Mouse (Mus musculus): Measurements from ENCODE around the gene 2210408I21Rik.

2210408I21Rik gene

GRCm38 (mm10) chr13:77478425-77479119 lies 343.2 kb downstream of the 2210408I21Rik start:
- DNase-seq (ENCODE audit: low read depth, low spot score): no peak

DNA sequence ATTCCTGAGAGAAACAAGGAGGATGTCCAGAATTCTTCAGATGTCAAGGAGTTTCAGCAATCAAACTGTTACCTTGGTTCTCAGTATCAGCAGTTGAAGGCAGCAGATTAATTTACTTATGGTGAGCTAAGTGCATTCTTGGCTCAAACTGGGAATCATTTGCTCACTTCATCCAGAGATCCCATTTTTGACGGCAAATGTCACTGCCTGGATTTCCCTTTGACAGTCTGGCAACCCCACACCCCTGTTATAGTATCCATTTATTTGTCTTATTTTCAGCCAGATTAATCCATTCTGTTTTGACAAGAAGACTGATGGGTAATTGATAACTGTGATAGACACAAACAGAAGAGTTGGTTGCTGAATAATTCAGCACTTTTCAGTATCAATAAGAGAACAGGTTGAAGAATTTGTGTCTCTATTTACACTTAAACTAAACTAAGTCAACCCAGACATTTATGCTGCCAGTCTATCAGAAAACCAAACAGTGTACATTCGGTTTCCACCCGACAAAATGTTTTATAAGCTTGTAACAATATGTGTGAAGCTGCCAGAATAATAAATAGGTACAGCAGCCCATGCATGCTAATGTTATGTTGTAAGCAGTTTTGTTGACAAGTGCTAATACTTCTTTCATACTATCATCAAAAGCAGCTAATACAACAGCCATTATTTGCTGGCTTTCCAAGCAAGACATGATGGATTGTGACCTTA lies 354.8 kb downstream of the 2210408I21Rik start:
- DNase-seq (ENCODE audit: low read depth, low spot score): no peak

- DNase-seq (ENCODE audit: low read depth, low spot score): no peak
These were observed 378.7 kb downstream of the 2210408I21Rik start for GRCm38 (mm10) chr13:77514046-77514445.

- no peak for DNase-seq (ENCODE audit: low read depth, low spot score)
These were observed 393.8 kb downstream of the 2210408I21Rik start for GRCm38 (mm10) chr13:77528960-77529699.

DNA sequence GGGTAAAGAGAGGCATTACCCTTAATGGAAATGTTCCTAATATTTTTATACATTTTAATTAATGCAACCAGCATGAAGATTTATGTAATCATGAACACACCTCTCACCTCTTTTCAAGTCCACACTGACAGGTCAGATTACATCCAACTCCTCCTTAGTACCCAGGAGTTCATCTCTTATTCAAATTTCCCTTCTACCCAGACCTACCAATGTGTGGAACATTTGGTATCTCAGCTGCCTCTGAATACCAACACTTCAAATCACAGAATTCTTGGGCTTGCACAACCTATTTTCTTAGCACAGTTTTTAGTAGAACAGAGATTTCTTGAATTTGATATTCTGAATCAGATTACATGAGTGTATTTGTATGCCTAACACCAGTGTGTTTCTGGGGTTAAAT lies 394.4 kb downstream of the 2210408I21Rik start:
- DNase-seq (ENCODE audit: low read depth, low spot score): no peak

DNA sequence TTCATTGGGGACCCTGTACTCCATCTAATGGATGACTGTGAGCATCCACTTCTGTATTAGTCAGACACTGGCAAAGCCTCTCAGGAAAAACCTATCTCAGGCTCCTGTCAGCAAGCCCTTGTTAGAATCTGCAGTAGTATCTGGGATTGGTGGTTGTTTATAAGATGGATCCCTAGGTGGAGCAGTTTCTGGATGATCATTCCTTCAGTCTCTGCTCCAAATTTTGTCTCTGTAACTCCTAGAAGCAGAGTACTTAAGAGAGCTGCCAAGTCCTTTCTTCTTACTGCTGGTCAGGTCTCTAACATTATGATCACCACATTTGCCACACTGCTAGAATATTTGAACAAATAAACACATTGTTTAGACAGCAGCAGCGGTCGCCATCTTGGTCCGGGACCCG lies 402.1 kb downstream of the 2210408I21Rik start:
- DNase-seq (ENCODE audit: low read depth, low spot score): no peak

GRCm38 (mm10) chr13:77547486-77548385 lies 412.4 kb downstream of the 2210408I21Rik start:
- no peak for DNase-seq (ENCODE audit: low read depth, low spot score)

DNA sequence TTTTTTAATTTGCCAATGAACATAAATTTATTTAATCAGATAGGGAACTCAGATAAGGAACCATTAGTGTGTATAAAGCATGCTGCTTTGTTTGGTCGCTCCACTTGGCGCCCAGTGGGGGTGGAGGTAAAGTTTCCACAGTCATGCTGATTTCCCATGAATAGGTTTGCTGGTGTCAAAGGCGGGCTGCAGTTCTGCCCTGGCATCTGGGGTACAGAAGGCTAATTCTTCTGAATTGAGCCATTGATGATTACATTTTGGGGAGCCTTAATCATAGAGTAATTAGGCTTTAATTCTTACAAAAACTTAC lies 413.0 kb downstream of the 2210408I21Rik start:
- DNase-seq (ENCODE audit: low read depth, low spot score): no peak

DNA sequence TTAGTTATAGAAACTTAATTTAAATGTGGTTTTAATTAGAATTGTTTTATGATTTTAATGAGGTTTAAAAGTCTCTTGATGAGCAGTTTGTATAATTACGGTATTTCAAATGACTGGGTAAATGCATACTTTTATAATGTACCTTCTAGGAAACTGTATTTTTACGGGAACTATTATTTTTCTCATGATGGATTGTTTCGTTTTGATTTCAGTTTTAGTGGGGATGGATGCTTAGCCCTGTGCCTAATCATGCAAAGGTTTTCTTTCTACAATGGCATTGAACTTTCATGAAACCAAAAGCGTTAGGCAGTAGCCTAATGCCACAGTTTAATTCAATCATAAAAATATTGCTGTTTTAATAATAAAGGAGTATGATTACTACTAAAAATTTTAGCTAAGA lies 413.4 kb downstream of the 2210408I21Rik start:
- no peak for DNase-seq (ENCODE audit: low read depth, low spot score)

DNA sequence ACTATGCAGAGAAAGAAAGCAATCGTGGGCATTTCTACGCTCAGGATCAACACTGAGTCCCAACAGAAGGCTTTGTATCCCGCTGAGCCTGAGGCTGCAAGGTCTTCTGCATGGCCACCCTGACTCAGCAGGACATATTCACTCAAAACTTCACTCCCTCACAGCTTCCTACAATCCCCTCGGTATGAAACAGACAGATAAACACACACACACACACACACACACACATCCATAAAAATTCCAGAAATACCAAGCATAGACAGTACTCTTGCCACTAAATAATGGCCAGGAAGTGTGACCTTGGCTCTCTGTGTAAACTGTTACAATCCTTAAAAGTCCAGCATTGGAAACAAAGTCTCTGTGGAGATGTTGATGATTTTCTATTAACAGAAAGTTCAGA lies 458.7 kb downstream of the 2210408I21Rik start:
- no peak for DNase-seq (ENCODE audit: low read depth, low spot score)

GRCm38 (mm10) chr13:77615346-77615745 lies 480.0 kb downstream of the 2210408I21Rik start:
- DNase-seq (ENCODE audit: low read depth, low spot score): no peak
